In the genomic region with DNA sequence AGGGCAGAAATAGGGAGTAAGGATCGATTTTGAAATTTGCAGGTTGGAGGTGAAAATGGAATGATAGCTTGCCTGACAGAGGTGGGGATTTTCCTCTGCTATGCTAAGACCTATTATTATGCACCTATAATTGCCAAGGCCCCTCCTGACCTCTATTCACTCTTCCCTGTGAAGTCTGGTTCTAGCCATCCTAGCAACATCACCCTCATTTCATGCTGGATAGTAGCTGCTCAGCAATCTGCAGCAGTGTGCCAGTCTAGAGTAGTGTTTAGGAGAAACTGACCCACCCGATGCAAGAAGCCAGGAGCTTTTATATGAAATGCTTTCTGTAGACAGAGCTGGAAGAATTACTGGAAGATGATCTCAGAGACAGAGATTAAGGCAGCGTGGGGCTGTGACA, we compare ENCODE assay signal across 19 mouse cellular contexts.
DNase-seq lines count a peak whose midpoint lies in the region; ATAC-seq and TF ChIP-seq lines count a peak whose summit lies in the region.
"Had no signal": no experiment of that assay in that cellular context is flagged by ENCODE, and none has a peak within 500 bp of the region (broad histone marks: within the 10 kb centered on the region; RNA-seq: fewer than 3 reads in every experiment).

No protein-coding gene starts in this region.

- H3K9me3 ChIP-seq in forebrain, embryonic 12.5 days = no peaks in the 10 kb centered on the region
- H3K9me3 ChIP-seq in forebrain, embryonic 15.5 days = no peaks in the 10 kb centered on the region
- no peaks in the 10 kb centered on the region for H3K9me3 ChIP-seq in midbrain, embryonic 11.5 days (ENCODE audit: control insufficient read depth, low read length)
- H3K9me3 ChIP-seq in midbrain, embryonic 15.5 days = no peaks in the 10 kb centered on the region
- H3K9me3 ChIP-seq in midbrain, embryonic 13.5 days = no peaks in the 10 kb centered on the region
- no peaks in the 10 kb centered on the region for H3K9me3 ChIP-seq in midbrain, embryonic 16.5 days (replicated peaks; ENCODE audit: control insufficient read depth, low read length, poor library complexity, severe bottlenecking)
- no peaks in the 10 kb centered on the region for H3K9me3 ChIP-seq in intestine, embryonic 16.5 days (ENCODE audit: control insufficient read depth, low read length)
- H3K9me3 ChIP-seq: embryonic facial prominence, embryonic 10.5 days; embryonic facial prominence, embryonic 12.5 days had no signal

- no peak for TF ChIP-seq POLR2A in brain, embryonic 14.5 days (IDR thresholded peaks at IDR 0.05; ENCODE audit: borderline replicate concordance, extremely low read depth, insufficient read depth, insufficient read length, poor library complexity, severe bottlenecking)

- H3K4me2 ChIP-seq in forebrain, embryonic 12.5 days = no peak overlapping the region
- no peak overlapping the region for H3K4me2 ChIP-seq in forebrain, embryonic 15.5 days (replicated peaks)
- no peak overlapping the region for H3K4me2 ChIP-seq in midbrain, embryonic 11.5 days
- no peak overlapping the region for H3K4me2 ChIP-seq in midbrain, embryonic 15.5 days
- H3K4me2 ChIP-seq in midbrain, embryonic 13.5 days (replicated peaks) = no peak overlapping the region
- no peak overlapping the region for H3K4me2 ChIP-seq in midbrain, embryonic 16.5 days (ENCODE audit: low read length)
- H3K4me2 ChIP-seq in intestine, embryonic 16.5 days (ENCODE audit: low read depth, low read length) = no peak overlapping the region
- H3K4me2 ChIP-seq: embryonic facial prominence, embryonic 12.5 days had no signal

- H3K27ac ChIP-seq in forebrain, embryonic 12.5 days = 0 out of 2 replicates have a peak overlapping the region, but pooled peaks have one; percentile 43
- H3K27ac ChIP-seq in forebrain, embryonic 15.5 days (replicated peaks) = no peak overlapping the region
- no peak overlapping the region for H3K27ac ChIP-seq in midbrain, embryonic 11.5 days (ENCODE audit: low read depth, low read length)
- no peak overlapping the region for H3K27ac ChIP-seq in midbrain, embryonic 15.5 days
- peak overlapping the region; percentile 39; the same call in 1 of the 2 replicates for H3K27ac ChIP-seq in midbrain, embryonic 13.5 days
- no peak overlapping the region for H3K27ac ChIP-seq in midbrain, embryonic 16.5 days (ENCODE audit: low read length)
- no peak overlapping the region for H3K27ac ChIP-seq in intestine, embryonic 16.5 days (ENCODE audit: low read length)
- H3K27ac ChIP-seq: embryonic facial prominence, embryonic 10.5 days; embryonic facial prominence, embryonic 12.5 days had no signal

- ATAC-seq in forebrain, embryonic 12.5 days (ENCODE audit: low FRiP score) = peak; percentile 46; the same call in 1 of the 2 replicates
- no peak for ATAC-seq in forebrain, embryonic 15.5 days (replicated peaks)
- ATAC-seq in midbrain, embryonic 11.5 days (ENCODE audit: low FRiP score) = no peak
- ATAC-seq in midbrain, embryonic 15.5 days (replicated peaks) = no peak
- ATAC-seq in midbrain, embryonic 13.5 days = no peak
- no peak for ATAC-seq in midbrain, embryonic 16.5 days
- no peak for ATAC-seq in intestine, embryonic 16.5 days
- ATAC-seq: forebrain, embryonic 16.5 days had no signal

- no peaks in the 10 kb centered on the region for H3K36me3 ChIP-seq in forebrain, embryonic 12.5 days (replicated peaks)
- no peaks in the 10 kb centered on the region for H3K36me3 ChIP-seq in forebrain, embryonic 15.5 days
- H3K36me3 ChIP-seq in midbrain, embryonic 11.5 days (ENCODE audit: control insufficient read depth, insufficient read depth, low read length) = no peaks in the 10 kb centered on the region
- H3K36me3 ChIP-seq in midbrain, embryonic 15.5 days (replicated peaks) = no peaks in the 10 kb centered on the region
- no peaks in the 10 kb centered on the region for H3K36me3 ChIP-seq in midbrain, embryonic 13.5 days
- no peaks in the 10 kb centered on the region for H3K36me3 ChIP-seq in midbrain, embryonic 16.5 days (ENCODE audit: control insufficient read depth, insufficient read depth, low read length)
- no peaks in the 10 kb centered on the region for H3K36me3 ChIP-seq in intestine, embryonic 16.5 days (ENCODE audit: control insufficient read depth, insufficient read depth, low read length)
- H3K36me3 ChIP-seq: embryonic facial prominence, embryonic 10.5 days; embryonic facial prominence, embryonic 12.5 days had no signal

- H3K4me3 ChIP-seq in forebrain, embryonic 12.5 days (replicated peaks) = no peak overlapping the region
- H3K4me3 ChIP-seq in forebrain, embryonic 15.5 days = no peak overlapping the region
- H3K4me3 ChIP-seq in midbrain, embryonic 11.5 days (ENCODE audit: low read depth, low read length) = no peak overlapping the region
- H3K4me3 ChIP-seq in midbrain, embryonic 15.5 days = no peak overlapping the region
- H3K4me3 ChIP-seq in midbrain, embryonic 13.5 days (replicated peaks) = no peak overlapping the region
- no peak overlapping the region for H3K4me3 ChIP-seq in midbrain, embryonic 16.5 days (ENCODE audit: low read depth, low read length)
- no peak overlapping the region for H3K4me3 ChIP-seq in intestine, embryonic 16.5 days (ENCODE audit: low read length)
- H3K4me3 ChIP-seq: embryonic facial prominence, embryonic 10.5 days; embryonic facial prominence, embryonic 12.5 days had no signal

- peak; percentile 68 for DNase-seq in midbrain, embryonic 11.5 days (ENCODE audit: low spot score, missing footprints)
- peak; percentile 57 for DNase-seq in brain, embryonic 14.5 days (ENCODE audit: low read depth)
- DNase-seq: adrenal gland, adult 2 months; adrenal gland, postnatal 10 days; adrenal gland, postnatal 25 days; cerebellum, adult 11-12 months; cerebellum, adult 2 months; cerebellum, adult 9-10 months; cerebellum, postnatal 10 days; cerebellum, postnatal 25 days had no signal

- WGBS in forebrain, embryonic 12.5 days = 26% methylated on average over 3 of the region's 3 CpGs
- 34% methylated on average over 3 of the region's 3 CpGs for WGBS in forebrain, embryonic 15.5 days
- 58% methylated on average over 3 of the region's 3 CpGs for WGBS in midbrain, embryonic 11.5 days
- WGBS in midbrain, embryonic 15.5 days = 42% methylated on average over 3 of the region's 3 CpGs
- WGBS in midbrain, embryonic 13.5 days = 40% methylated on average over 3 of the region's 3 CpGs
- 19% methylated on average over 3 of the region's 3 CpGs for WGBS in midbrain, embryonic 16.5 days
- 75% methylated on average over 3 of the region's 3 CpGs for WGBS in intestine, embryonic 16.5 days

- H3K4me1 ChIP-seq in forebrain, embryonic 12.5 days = peaks cover 18% of the 10 kb centered on the region
- H3K4me1 ChIP-seq in forebrain, embryonic 15.5 days = 0 out of 2 replicates have a peak, but pooled peaks cover 5% of the 10 kb centered on the region
- H3K4me1 ChIP-seq in midbrain, embryonic 11.5 days (ENCODE audit: control insufficient read depth, insufficient read depth, low read length) = peaks cover 11% of the 10 kb centered on the region
- peaks cover 5% of the 10 kb centered on the region for H3K4me1 ChIP-seq in midbrain, embryonic 15.5 days
- H3K4me1 ChIP-seq in midbrain, embryonic 13.5 days (replicated peaks) = peaks cover 22% of the 10 kb centered on the region
- no peaks in the 10 kb centered on the region for H3K4me1 ChIP-seq in midbrain, embryonic 16.5 days (ENCODE audit: control insufficient read depth, insufficient read depth, low read length)
- no peaks in the 10 kb centered on the region for H3K4me1 ChIP-seq in intestine, embryonic 16.5 days (ENCODE audit: control insufficient read depth, insufficient read depth, low read length)
- H3K4me1 ChIP-seq: embryonic facial prominence, embryonic 10.5 days; embryonic facial prominence, embryonic 12.5 days had no signal

- TF ChIP-seq CTCF in brain, embryonic 14.5 days (IDR thresholded peaks at IDR 0.05; ENCODE audit: borderline replicate concordance, extremely low read depth, insufficient read depth, insufficient read length) = no peak

- no peak overlapping the region for H3K9ac ChIP-seq in forebrain, embryonic 12.5 days
- no peak overlapping the region for H3K9ac ChIP-seq in forebrain, embryonic 15.5 days (replicated peaks)
- H3K9ac ChIP-seq in midbrain, embryonic 11.5 days (ENCODE audit: low read length) = no peak overlapping the region
- no peak overlapping the region for H3K9ac ChIP-seq in midbrain, embryonic 15.5 days
- H3K9ac ChIP-seq in midbrain, embryonic 13.5 days (replicated peaks) = no peak overlapping the region
- no peak overlapping the region for H3K9ac ChIP-seq in midbrain, embryonic 16.5 days (ENCODE audit: low read depth, low read length)
- H3K9ac ChIP-seq in intestine, embryonic 16.5 days (ENCODE audit: low read depth, low read length) = no peak overlapping the region
- H3K9ac ChIP-seq: embryonic facial prominence, embryonic 12.5 days had no signal

- H3K27me3 ChIP-seq in forebrain, embryonic 12.5 days = no peaks in the 10 kb centered on the region
- no peaks in the 10 kb centered on the region for H3K27me3 ChIP-seq in forebrain, embryonic 15.5 days
- H3K27me3 ChIP-seq in midbrain, embryonic 11.5 days (ENCODE audit: control insufficient read depth, insufficient read depth, low read length) = no peaks in the 10 kb centered on the region
- H3K27me3 ChIP-seq in midbrain, embryonic 15.5 days (replicated peaks) = no peaks in the 10 kb centered on the region
- 0 out of 2 replicates have a peak, but pooled peaks cover 2% of the 10 kb centered on the region for H3K27me3 ChIP-seq in midbrain, embryonic 13.5 days
- H3K27me3 ChIP-seq in midbrain, embryonic 16.5 days (ENCODE audit: control insufficient read depth, insufficient read depth, low read depth, low read length) = no peaks in the 10 kb centered on the region
- no peaks in the 10 kb centered on the region for H3K27me3 ChIP-seq in intestine, embryonic 16.5 days (replicated peaks; ENCODE audit: control insufficient read depth, insufficient read depth, low read length)
- H3K27me3 ChIP-seq: embryonic facial prominence, embryonic 12.5 days had no signal

Comparison
In these comparisons a context has a peak if more than half of its experiments do, and no peak if none do; other contexts are left out.
1. H3K27ac ChIP-seq: peak in forebrain, embryonic 12.5 days (single experiment) and midbrain, embryonic 13.5 days (single experiment); none in forebrain, embryonic 15.5 days (single experiment), midbrain, embryonic 11.5 days (single experiment), midbrain, embryonic 15.5 days (single experiment), midbrain, embryonic 16.5 days (single experiment) and intestine, embryonic 16.5 days (single experiment).